Mouse (Mus musculus) T-cell, adult 2 months (primary cell): Measurements from ENCODE around the gene Stpg1.
A peak's percentile ranks its signal among the peaks of the same experiment; 100 is the strongest.

Experiments used
- DNase-seq: peaks from one replicate; pipeline ENCODE4 v3.0.0; 2022; ENCODE audit warnings: low spot score

Gene Stpg1

GRCm38 (mm10) chr4:135549323-135549722, 54.7 kb downstream of the Stpg1 start:
- DNase-seq, result no peak

- DNase-seq, result no peak
These were observed 69.2 kb downstream of the Stpg1 start for GRCm38 (mm10) chr4:135563794-135564193.

GRCm38 (mm10) chr4:135565400-135565799, 70.8 kb downstream of the Stpg1 start:
- DNase-seq, result no peak

- DNase-seq, result no peak
These were observed 72.5 kb downstream of the Stpg1 start for GRCm38 (mm10) chr4:135567042-135567441.

GRCm38 (mm10) chr4:135567484-135567883, 72.9 kb downstream of the Stpg1 start:
- no peak for DNase-seq

- no peak for DNase-seq
These were observed 74.6 kb downstream of the Stpg1 start for GRCm38 (mm10) chr4:135569201-135569600.

GRCm38 (mm10) chr4:135570152-135571036, 75.8 kb downstream of the Stpg1 start:
- peak; percentile 73 for DNase-seq

- DNase-seq, result no peak
These were observed 76.5 kb downstream of the Stpg1 start for GRCm38 (mm10) chr4:135571037-135571550.

- DNase-seq, result no peak
These were observed 77.7 kb downstream of the Stpg1 start for GRCm38 (mm10) chr4:135572276-135572675.

GRCm38 (mm10) chr4:135573251-135573808, 78.7 kb downstream of the Stpg1 start, which contains the start of gene Grhl3:
Gene Grhl3 (minus strand): TSS chr4:135573630.
- peak; percentile 16 for DNase-seq

GRCm38 (mm10) chr4:135575365-135576140, 81.0 kb downstream of the Stpg1 start:
- DNase-seq, result no peak

GRCm38 (mm10) chr4:135578490-135578889, 83.9 kb downstream of the Stpg1 start:
- no peak for DNase-seq

- no peak for DNase-seq
These were observed 85.1 kb downstream of the Stpg1 start for GRCm38 (mm10) chr4:135579695-135580094.

GRCm38 (mm10) chr4:135581222-135581910, 86.8 kb downstream of the Stpg1 start:
- DNase-seq, result no peak

- DNase-seq, result no peak
These were observed 90.2 kb downstream of the Stpg1 start for GRCm38 (mm10) chr4:135584838-135585237.
